Mouse (Mus musculus): ENCODE results near the gene Cnot3.
"Not testable (repeated sequence)": the region's sequence is repeated elsewhere in the genome, so short reads cannot be mapped to it uniquely, and the experiment has no call there.

The Cnot3 gene

GRCm38 (mm10) chr7:3644672-3645487 lies at the start of gene Cnot3:
Gene Cnot3, plus strand, starts transcription at chr7:3645268.
- peak; percentile 99 for DNase-seq (ENCODE audit: low read depth)

- DNase-seq (ENCODE audit: low read depth), result not testable (repeated sequence)
Measured at GRCm38 (mm10) chr7:3597755-3598154, 47.3 kb upstream of the Cnot3 start.

- peak; percentile 94 for DNase-seq (ENCODE audit: low read depth)
Measured at GRCm38 (mm10) chr7:3601119-3601518, 43.9 kb upstream of the Cnot3 start.

- peak; percentile 60 for DNase-seq (ENCODE audit: low read depth)
Measured at GRCm38 (mm10) chr7:3606798-3607197, 38.3 kb upstream of the Cnot3 start.

GRCm38 (mm10) chr7:3607391-3607790 lies 37.7 kb upstream of the Cnot3 start:
- DNase-seq (ENCODE audit: low read depth), result peak; percentile 16

GRCm38 (mm10) chr7:3608668-3609067 lies 36.4 kb upstream of the Cnot3 start:
- no peak for DNase-seq (ENCODE audit: low read depth)

GRCm38 (mm10) chr7:3609082-3609481 lies 36.0 kb upstream of the Cnot3 start:
- peak; percentile 57 for DNase-seq (ENCODE audit: low read depth)

GRCm38 (mm10) chr7:3610437-3610836 lies 34.6 kb upstream of the Cnot3 start:
- no peak for DNase-seq (ENCODE audit: low read depth)

GRCm38 (mm10) chr7:3611006-3611405 lies 34.1 kb upstream of the Cnot3 start:
- DNase-seq (ENCODE audit: low read depth), result no peak

- no peak for DNase-seq (ENCODE audit: low read depth)
Measured at GRCm38 (mm10) chr7:3614021-3614420, 31.0 kb upstream of the Cnot3 start.

GRCm38 (mm10) chr7:3616057-3616388 lies 29.0 kb upstream of the Cnot3 start, which contains the start of gene Oscar:
Gene Oscar, minus strand, starts transcription at chr7:3616157.
- no peak for DNase-seq (ENCODE audit: low read depth)

GRCm38 (mm10) chr7:3616389-3617241 lies 28.5 kb upstream of the Cnot3 start:
- no peak for DNase-seq (ENCODE audit: low read depth)

- peak; percentile 94 for DNase-seq (ENCODE audit: low read depth)
Measured at GRCm38 (mm10) chr7:3617242-3617995, 27.6 kb upstream of the Cnot3 start, which contains the start of gene Ndufa3. Gene Ndufa3, plus strand, starts transcription at chr7:3617373.

- DNase-seq (ENCODE audit: low read depth), result no peak
Measured at GRCm38 (mm10) chr7:3629030-3629429, 16.0 kb upstream of the Cnot3 start.

GRCm38 (mm10) chr7:3629543-3630477 lies 15.3 kb upstream of the Cnot3 start, which contains the start of the genes Tfpt and Prpf31:
Gene Tfpt, minus strand, starts transcription at chr7:3629929.
Gene Prpf31, plus strand, starts transcription at chr7:3629985.
- DNase-seq (ENCODE audit: low read depth), result peak; percentile 95

GRCm38 (mm10) chr7:3630478-3630815 lies 14.6 kb upstream of the Cnot3 start:
- no peak for DNase-seq (ENCODE audit: low read depth)

GRCm38 (mm10) chr7:3643412-3643811 lies 1.7 kb upstream of the Cnot3 start:
- no peak for DNase-seq (ENCODE audit: low read depth)

GRCm38 (mm10) chr7:3643843-3644242 lies 1.2 kb upstream of the Cnot3 start:
- no peak for DNase-seq (ENCODE audit: low read depth)

- no peak for DNase-seq (ENCODE audit: low read depth)
Measured at GRCm38 (mm10) chr7:3644348-3644671, 758 bp upstream of the Cnot3 start.

- DNase-seq (ENCODE audit: low read depth), result no peak
Measured at GRCm38 (mm10) chr7:3645488-3646025, 489 bp downstream of the Cnot3 start.

GRCm38 (mm10) chr7:3646188-3646587 lies 1.1 kb downstream of the Cnot3 start:
- DNase-seq (ENCODE audit: low read depth), result peak; percentile 33
